Mouse (Mus musculus): ENCODE measurements at regions not wholly inside any gene's neighbourhood (a gene's known extent, or its start where the extent isn't known, plus 50 kb on each side); places are given as distances from the start of the nearest gene placed in this dataset.

DNA sequence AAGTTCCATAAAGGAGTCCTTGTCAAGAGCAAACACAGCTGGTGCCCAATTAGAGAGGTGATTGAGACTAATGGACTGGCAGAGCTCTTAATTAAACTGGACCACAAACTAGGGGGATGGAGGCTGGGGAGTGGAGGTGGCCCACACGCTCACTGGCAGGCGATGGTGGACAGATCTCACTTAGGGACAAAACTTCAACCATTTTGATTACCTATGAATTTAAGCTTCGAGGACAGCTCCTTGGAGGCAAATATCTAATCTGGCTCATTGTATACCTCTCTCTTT lies 133.8 kb upstream of the Jun start:
- DNase-seq: no peak

- no peak for DNase-seq
Measured at GRCm38 (mm10) chr4:95188107-95188506, 136.1 kb upstream of the Jun start.

DNA sequence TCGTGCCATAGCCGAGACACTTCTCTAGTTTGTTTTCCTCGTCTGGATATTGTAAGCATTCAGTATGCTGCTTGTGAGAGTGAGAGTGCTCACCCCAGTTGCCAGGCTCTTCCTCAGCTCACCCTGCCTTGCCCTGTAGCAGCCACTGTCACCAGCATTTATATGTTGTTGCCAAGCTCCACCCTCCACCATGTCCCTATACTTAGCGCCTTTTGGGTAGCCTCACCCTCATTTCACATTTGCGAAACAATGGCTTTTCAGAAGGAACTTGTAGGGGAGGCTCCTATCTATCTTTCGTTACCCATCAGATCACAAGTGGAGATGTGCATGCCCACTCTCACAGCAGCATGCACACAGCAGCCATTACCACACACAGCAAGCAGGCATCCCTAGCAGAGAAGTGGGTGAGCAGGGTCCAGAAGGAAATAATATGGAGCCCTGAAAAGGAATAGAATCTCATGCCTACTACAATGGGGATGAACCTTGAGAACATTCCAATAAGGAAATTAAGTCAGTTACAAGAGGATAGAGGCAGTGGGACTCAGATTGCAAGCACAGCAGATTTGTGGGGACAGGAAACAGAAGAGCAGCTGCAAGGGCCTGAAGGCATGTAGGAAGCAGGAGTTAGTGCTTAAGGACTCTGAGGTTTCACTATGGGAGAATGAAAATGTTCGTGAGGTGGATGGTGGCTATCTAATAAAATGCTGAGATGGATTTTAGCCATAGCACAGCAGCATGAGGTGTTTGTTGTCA lies 139.8 kb upstream of the Jun start:
- DNase-seq: no peak

DNA sequence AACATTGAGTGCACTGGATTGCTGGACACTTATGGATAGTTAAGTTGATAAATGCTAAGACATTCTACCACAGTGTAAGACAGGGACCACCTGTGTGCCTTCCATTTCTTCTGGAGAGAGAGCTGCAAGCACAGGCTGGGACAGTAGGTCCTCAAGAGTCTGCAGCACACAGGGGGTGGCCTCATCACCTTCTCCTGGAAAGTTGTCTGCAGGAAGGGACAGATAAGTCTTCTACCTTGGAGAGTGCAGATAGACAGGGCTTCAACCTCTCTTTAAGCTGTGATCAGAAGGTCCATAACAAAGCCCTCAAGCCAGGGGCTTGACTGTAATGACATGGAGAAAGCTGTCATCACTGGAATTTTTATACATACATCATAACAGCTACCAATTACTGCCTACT lies 140.5 kb upstream of the Jun start:
- no peak for DNase-seq

- DNase-seq: peak; percentile 15
Measured at GRCm38 (mm10) chr4:95193028-95193427, 141.0 kb upstream of the Jun start.

DNA sequence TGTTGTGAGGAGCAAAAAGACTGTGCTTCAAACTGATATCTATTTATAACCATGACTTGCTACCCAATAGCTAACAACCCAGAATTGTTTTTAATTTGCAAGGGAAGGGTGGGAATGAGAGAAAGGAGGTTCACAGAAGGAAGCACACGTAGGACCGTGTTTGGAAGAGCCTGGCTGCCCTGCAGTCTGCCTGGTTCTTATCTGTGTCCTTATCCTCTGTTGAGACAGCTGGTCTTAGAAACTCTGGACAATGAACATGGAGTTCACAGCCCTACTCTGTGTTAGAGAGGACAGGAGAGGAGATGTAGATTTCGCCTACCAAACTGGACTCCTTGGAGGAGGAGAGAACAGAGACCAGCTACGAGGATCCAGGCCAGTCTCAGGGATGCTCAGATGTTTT lies 141.5 kb upstream of the Jun start:
- DNase-seq: no peak

- no peak for DNase-seq
Measured at GRCm38 (mm10) chr4:95194621-95195455, 142.8 kb upstream of the Jun start.

GRCm38 (mm10) chr4:95196106-95196505 lies 144.1 kb upstream of the Jun start:
- DNase-seq: no peak

- no peak for DNase-seq
Measured at GRCm38 (mm10) chr4:95197077-95197711, 145.2 kb upstream of the Jun start.

- no peak for DNase-seq
Measured at GRCm38 (mm10) chr4:95199394-95199793, 147.4 kb upstream of the Jun start.

DNA sequence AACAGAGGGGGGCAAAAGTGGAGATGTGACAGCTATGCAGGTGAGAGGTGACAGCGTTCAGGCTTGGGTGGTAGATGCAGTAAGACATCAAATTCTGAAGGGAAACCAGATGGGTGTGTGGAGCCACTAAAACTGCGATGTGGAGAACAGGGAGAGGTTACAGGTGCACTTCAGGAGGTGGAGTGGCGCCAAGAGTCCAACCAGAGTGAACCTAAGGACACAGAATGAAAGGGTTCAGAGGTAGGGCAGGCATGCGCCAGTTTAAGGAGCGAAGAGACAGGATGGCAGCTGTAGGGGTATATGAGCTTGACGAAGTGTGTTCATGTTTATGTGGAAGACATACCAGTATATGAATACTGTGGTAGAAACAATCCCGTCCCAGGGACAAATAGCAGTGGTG lies 148.1 kb upstream of the Jun start:
- no peak for DNase-seq

GRCm38 (mm10) chr4:95202478-95202877 lies 150.5 kb upstream of the Jun start:
- no peak for DNase-seq

DNA sequence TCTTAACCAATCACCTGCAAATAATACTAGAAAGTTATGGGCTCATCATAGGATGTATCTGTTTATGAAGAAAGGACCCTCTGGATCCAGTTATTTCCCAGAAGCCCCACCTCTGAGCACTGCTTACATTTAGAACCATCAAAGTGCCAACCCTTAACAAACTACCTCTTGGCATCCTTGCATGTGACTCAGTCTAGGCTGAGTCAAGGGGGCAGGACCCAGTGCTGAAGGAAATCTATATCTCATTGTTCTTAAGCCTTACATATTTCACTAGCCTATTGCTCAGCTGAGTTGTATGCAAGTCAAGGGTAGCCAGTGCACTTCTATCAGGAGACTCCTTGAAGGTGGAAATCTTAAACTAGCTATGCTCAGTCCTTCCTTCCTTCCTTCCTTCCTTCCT lies 151.6 kb upstream of the Jun start:
- DNase-seq: no peak

DNA sequence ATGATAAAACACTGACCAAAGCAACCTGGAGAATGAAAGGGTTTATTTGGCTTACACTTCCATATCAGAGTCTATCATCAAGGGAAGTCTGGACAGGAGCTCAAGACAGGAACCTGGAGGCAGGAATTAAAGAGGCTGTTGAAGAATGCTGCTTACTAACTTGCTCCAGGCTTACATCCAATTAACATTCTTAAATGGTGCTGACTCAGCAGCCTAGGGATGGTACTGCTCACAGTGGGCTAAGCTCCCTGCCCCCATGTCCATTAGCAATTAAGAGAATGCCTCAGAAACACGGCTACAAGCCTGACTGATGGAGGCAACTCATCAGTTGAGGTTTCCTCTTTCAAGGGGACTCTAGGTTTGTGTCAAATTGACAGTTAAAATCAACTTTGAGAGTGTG lies 153.3 kb upstream of the Jun start:
- DNase-seq: no peak

GRCm38 (mm10) chr4:95207783-95208182 lies 155.8 kb upstream of the Jun start:
- DNase-seq: no peak

GRCm38 (mm10) chr4:95208827-95209226 lies 156.8 kb upstream of the Jun start:
- DNase-seq: peak; percentile 77

DNA sequence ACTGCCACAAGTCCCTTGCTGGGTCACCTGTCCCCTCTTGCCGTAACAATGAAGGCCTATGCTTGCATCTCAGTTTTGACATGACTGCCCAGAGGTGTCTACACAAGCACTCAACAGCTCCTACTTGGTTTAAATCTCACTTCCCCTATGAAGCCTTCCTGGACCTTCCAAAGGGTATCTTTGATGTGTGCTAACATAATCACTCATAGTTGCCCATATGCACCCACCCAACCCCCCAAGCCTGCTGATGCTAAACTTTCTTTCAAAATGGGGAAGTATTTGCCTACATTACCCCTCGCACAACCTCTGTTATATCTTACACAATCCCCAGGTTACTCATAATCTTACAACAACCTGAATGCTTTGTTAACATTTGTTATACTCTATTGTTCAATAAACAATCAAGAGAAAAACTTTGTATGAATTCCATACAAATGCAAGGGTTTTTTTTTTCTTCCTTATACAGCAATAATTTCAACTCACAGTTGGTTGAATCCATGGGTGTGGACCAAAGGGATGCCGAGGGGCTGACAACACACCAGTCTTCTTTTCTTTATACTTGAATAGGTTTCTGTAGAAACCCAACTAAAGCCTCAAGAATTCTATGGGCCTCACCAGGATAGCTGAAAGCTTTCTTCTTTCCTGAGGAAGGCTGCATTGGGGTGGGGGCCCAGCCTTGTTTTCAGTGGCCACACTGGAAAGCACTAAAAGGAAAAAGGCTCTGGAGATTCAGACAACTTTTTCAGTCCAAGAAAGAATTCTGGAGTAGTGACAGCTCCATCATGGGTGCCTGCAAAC lies 157.5 kb upstream of the Jun start:
- DNase-seq: no peak

- DNase-seq: no peak
Measured at GRCm38 (mm10) chr4:95212561-95212960, 160.5 kb upstream of the Jun start.

- no peak for DNase-seq
Measured at GRCm38 (mm10) chr4:95213026-95213425, 161.0 kb upstream of the Jun start.

GRCm38 (mm10) chr4:95214026-95214425 lies 162.0 kb upstream of the Jun start:
- no peak for DNase-seq

DNA sequence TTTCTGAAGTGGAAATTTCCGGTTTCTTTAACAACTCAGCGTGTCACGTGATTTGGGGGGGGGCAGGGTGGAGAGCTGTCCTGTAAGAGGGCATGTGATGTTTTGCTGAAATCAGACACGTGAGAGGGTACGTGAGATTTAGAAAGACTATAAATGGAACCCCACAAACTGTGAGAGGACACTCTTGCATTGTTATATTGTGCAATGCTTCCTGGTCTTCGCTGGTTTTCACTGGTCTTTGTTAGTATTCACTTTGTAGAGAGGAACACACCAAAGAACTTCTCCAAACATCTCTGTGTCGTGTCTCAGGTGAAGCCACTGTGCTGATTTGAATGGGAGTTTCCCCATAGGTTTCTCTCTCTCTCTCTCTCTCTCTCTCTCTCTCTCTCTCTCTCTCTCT lies 163.2 kb upstream of the Jun start:
- DNase-seq: no peak

- no peak for DNase-seq
Measured at GRCm38 (mm10) chr4:95230461-95230860, 178.4 kb upstream of the Jun start.

DNA sequence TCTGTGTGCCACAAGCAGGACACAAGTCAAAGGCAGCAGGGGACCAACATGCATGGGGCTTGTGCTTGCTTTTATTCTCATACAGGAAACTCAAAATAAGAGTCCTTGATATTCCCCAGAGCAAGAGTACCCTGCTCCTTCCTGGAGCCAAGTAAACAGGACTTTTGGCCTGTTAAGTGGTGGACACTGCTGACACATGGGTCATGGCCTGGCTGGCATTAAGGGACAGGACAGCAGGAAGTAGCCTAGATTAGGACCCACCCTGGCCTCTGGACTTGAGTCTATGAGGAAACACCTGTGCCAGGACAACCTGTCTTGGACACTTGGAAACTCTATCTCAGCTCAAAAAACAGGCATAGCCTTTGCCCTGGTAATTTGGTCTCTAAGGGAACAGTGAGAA lies 181.0 kb upstream of the Jun start:
- no peak for DNase-seq

Data from adrenal gland, adult 8-10 months (tissue).